Mouse (Mus musculus): Measurements from ENCODE around the gene Slc31a1.
A peak's percentile ranks its signal among the peaks of the same experiment; 100 is the strongest.

The Slc31a1 gene

GRCm38 (mm10) chr4:62360088-62360804 is at the start of gene Slc31a1, which contains the start of gene Fkbp15:
Gene Slc31a1, plus strand, starts transcription at chr4:62360727.
Gene Fkbp15, minus strand, starts transcription at chr4:62360548.
- peak; percentile 99 for DNase-seq (ENCODE audit: low read depth, low spot score)

- no peak for DNase-seq (ENCODE audit: low read depth, low spot score)
Measured at GRCm38 (mm10) chr4:62312821-62313220, 47.7 kb upstream of the Slc31a1 start.

- peak; percentile 39 for DNase-seq (ENCODE audit: low read depth, low spot score)
Measured at GRCm38 (mm10) chr4:62313641-62314211, 46.8 kb upstream of the Slc31a1 start.

GRCm38 (mm10) chr4:62314516-62314915 is 46.0 kb upstream of the Slc31a1 start:
- no peak for DNase-seq (ENCODE audit: low read depth, low spot score)

GRCm38 (mm10) chr4:62316456-62316855 is 44.1 kb upstream of the Slc31a1 start:
- no peak for DNase-seq (ENCODE audit: low read depth, low spot score)

- peak; percentile 9 for DNase-seq (ENCODE audit: low read depth, low spot score)
Measured at GRCm38 (mm10) chr4:62318294-62318693, 42.2 kb upstream of the Slc31a1 start.

GRCm38 (mm10) chr4:62322684-62323083 is 37.8 kb upstream of the Slc31a1 start:
- no peak for DNase-seq (ENCODE audit: low read depth, low spot score)

GRCm38 (mm10) chr4:62326111-62326510 is 34.4 kb upstream of the Slc31a1 start:
- DNase-seq (ENCODE audit: low read depth, low spot score) = peak; percentile 10

- DNase-seq (ENCODE audit: low read depth, low spot score) = no peak
Measured at GRCm38 (mm10) chr4:62328941-62329660, 31.4 kb upstream of the Slc31a1 start.

GRCm38 (mm10) chr4:62331977-62332376 is 28.6 kb upstream of the Slc31a1 start:
- peak; percentile 5 for DNase-seq (ENCODE audit: low read depth, low spot score)

- no peak for DNase-seq (ENCODE audit: low read depth, low spot score)
Measured at GRCm38 (mm10) chr4:62338536-62338935, 22.0 kb upstream of the Slc31a1 start.

GRCm38 (mm10) chr4:62344000-62344399 is 16.5 kb upstream of the Slc31a1 start:
- peak; percentile 52 for DNase-seq (ENCODE audit: low read depth, low spot score)

GRCm38 (mm10) chr4:62345827-62346226 is 14.7 kb upstream of the Slc31a1 start:
- DNase-seq (ENCODE audit: low read depth, low spot score) = no peak

- no peak for DNase-seq (ENCODE audit: low read depth, low spot score)
Measured at GRCm38 (mm10) chr4:62347605-62348328, 12.8 kb upstream of the Slc31a1 start.

- no peak for DNase-seq (ENCODE audit: low read depth, low spot score)
Measured at GRCm38 (mm10) chr4:62348329-62348705, 12.2 kb upstream of the Slc31a1 start.

- peak; percentile 36 for DNase-seq (ENCODE audit: low read depth, low spot score)
Measured at GRCm38 (mm10) chr4:62349371-62349770, 11.2 kb upstream of the Slc31a1 start.

- no peak for DNase-seq (ENCODE audit: low read depth, low spot score)
Measured at GRCm38 (mm10) chr4:62357631-62358148, 2.8 kb upstream of the Slc31a1 start.

- peak; percentile 39 for DNase-seq (ENCODE audit: low read depth, low spot score)
Measured at GRCm38 (mm10) chr4:62359256-62359775, 1.2 kb upstream of the Slc31a1 start.

GRCm38 (mm10) chr4:62360805-62361455 is 403 bp downstream of the Slc31a1 start:
- DNase-seq (ENCODE audit: low read depth, low spot score) = peak; percentile 51

- no peak for DNase-seq (ENCODE audit: low read depth, low spot score)
Measured at GRCm38 (mm10) chr4:62361571-62361970, 1.0 kb downstream of the Slc31a1 start.

GRCm38 (mm10) chr4:62361997-62362396 is 1.5 kb downstream of the Slc31a1 start:
- DNase-seq (ENCODE audit: low read depth, low spot score) = peak; percentile 10
